Mouse (Mus musculus) myocyte (in vitro differentiated cells): ENCODE measurements around the gene Tmem201.

Experiments used
- CEBPB ChIP-seq: IDR thresholded peaks from 2 replicates; pipeline ENCODE4 v1.6.1; 2011; ENCODE audit warnings: mild to moderate bottlenecking, moderate library complexity; ENCODE audit not compliant: poor library complexity, insufficient read depth, severe bottlenecking
- MAX ChIP-seq: IDR thresholded peaks from one replicate; pipeline ENCODE4 v1.6.1; 2011; ENCODE audit warnings: low read depth, mild to moderate bottlenecking, control low read depth
- MYOG ChIP-seq, 3 experiments: IDR thresholded peaks; one replicate each; pipeline ENCODE4 v1.6.1; 2011; ENCODE audit warnings: control low read depth in 2 of 3, low read depth in 2 of 3, mild to moderate bottlenecking in 2 of 3; ENCODE audit not compliant: insufficient read length in 2 of 3, control insufficient read depth in 1 of 3, insufficient read depth in 1 of 3
- POLR2A ChIP-seq: IDR thresholded peaks from one replicate; pipeline ENCODE4 v1.6.1; 2011; ENCODE audit warnings: low read depth, mild to moderate bottlenecking, control low read depth, moderate library complexity; ENCODE audit not compliant: insufficient read length
- POLR2AphosphoS2 ChIP-seq: IDR thresholded peaks from one replicate; pipeline ENCODE4 v1.6.1; 2011; ENCODE audit warnings: low read depth, control low read depth; ENCODE audit not compliant: insufficient read length
- REST ChIP-seq: IDR thresholded peaks from one replicate; pipeline ENCODE4 v1.6.1; 2011; ENCODE audit warnings: mild to moderate bottlenecking, control low read depth, moderate library complexity; ENCODE audit not compliant: insufficient read depth, insufficient read length
- SRF ChIP-seq: IDR thresholded peaks from one replicate; pipeline ENCODE4 v1.6.1; 2011; ENCODE audit warnings: low read depth; ENCODE audit not compliant: control insufficient read depth, insufficient read length
- TCF12 ChIP-seq: IDR thresholded peaks from one replicate; pipeline ENCODE4 v1.6.1; 2011; ENCODE audit warnings: mild to moderate bottlenecking, control low read depth; ENCODE audit not compliant: poor library complexity, insufficient read depth, severe bottlenecking
- TCF3 ChIP-seq: IDR thresholded peaks from one replicate; pipeline ENCODE4 v1.6.1; 2011; ENCODE audit warnings: low read depth, control low read depth; ENCODE audit not compliant: insufficient read length
- USF1 ChIP-seq: IDR thresholded peaks from one replicate; pipeline ENCODE4 v1.6.1; 2011; ENCODE audit warnings: low read depth, mild to moderate bottlenecking, control low read depth, moderate library complexity

- TF ChIP-seq POLR2A (no peak), TCF3 (no peak), MYOG (IDR thresholded peaks at IDR 0.05; ENCODE audit: control insufficient read depth in 1 of 3, insufficient read depth in 1 of 3, insufficient read length in 2 of 3, low read depth in 2 of 3) (peak in 1 of 3 experiments; percentile 24), POLR2AphosphoS2 (no peak), TCF12 (no peak), MAX (no peak), SRF (no peak), USF1 (no peak), CEBPB (no peak), REST (no peak)
Measured at GRCm38 (mm10) chr4:149736581-149736980, 1.3 kb downstream of the Tmem201 start.
